Mouse (Mus musculus) kidney, adult 2 months (tissue): ENCODE results near the gene Nktr.

Source experiments
- CTCF ChIP-seq: fragments of 200-500 bp; conservative IDR thresholded peaks from 2 replicates; pipeline ENCODE4 v1.5.1; 2011; ENCODE audit warnings: low read depth, mild to moderate bottlenecking, control low read depth, low read length, moderate library complexity, mixed read lengths; ENCODE audit not compliant: insufficient read depth, insufficient read length
- POLR2A ChIP-seq: fragments of 200-500 bp; IDR thresholded peaks from one replicate; pipeline ENCODE4 v1.6.1; 2011; ENCODE audit warnings: low read depth, low read length, control low read depth

DNA sequence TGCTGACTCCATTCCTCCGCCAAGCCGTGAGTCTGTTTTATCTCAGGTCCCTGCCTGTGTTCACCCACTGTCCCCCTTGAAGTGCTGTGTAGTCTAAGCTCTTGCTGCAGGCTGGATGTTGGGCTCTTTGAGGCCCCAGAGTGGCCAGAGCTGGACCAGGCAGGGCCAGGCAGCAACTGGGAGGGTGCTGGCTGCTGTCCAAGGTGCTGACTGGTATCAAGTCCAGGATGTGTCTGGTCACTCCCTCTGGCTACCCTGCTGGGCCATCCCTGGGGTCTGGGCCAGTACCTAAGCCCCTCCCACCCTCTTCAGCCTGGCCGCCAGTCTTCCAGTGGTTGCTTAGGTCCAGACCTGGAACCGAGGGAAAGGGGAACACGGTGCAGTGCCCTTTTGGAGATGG, 72.2 kb downstream of the Nktr start:
- TF ChIP-seq CTCF = no peak
- TF ChIP-seq POLR2A = no peak
